Mouse (Mus musculus): Measurements from ENCODE around the gene Mtor.

The Mtor gene

DNA sequence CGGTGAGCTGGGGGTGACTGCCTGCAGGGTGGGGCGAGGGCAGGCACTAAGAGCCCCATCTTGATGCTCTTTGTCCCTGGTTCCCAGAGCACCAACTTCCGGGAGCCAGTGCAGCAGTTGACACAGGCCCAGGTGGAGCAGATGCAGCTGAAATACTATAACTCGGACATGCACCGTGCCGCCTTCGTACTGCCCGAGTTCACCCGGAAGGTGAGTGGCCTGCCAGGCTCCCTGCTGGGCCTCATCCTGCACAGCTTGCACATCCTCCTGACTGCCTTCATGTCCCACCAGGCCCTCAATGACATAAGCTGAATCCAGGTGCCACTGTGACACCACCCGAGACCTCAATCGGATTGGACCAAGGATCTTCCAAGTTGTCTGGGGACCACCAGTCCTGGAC is 145.6 kb downstream of the Mtor start:
- DNase-seq (ENCODE audit: low read depth, low spot score) = no peak

DNA sequence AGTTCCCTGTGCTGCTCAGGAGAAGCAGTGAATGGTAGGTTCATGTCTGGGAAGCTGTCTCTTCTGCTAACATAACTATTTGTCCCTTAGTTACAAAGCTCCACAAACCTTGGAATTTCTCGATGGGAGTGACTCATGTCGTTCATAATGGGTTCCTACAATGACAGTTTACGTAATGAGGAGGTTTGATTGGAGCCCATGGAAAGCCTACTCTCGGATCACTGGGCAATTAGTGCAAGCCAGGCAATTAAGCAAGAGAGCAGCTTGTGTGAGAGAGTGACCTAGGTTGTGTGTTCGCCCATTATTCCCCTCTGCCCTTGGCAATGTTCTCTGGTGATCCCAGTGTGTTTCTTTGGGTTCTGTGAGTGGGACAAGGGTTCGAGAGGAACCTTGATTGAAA is 147.5 kb downstream of the Mtor start:
- DNase-seq (ENCODE audit: low read depth, low spot score) = no peak

DNA sequence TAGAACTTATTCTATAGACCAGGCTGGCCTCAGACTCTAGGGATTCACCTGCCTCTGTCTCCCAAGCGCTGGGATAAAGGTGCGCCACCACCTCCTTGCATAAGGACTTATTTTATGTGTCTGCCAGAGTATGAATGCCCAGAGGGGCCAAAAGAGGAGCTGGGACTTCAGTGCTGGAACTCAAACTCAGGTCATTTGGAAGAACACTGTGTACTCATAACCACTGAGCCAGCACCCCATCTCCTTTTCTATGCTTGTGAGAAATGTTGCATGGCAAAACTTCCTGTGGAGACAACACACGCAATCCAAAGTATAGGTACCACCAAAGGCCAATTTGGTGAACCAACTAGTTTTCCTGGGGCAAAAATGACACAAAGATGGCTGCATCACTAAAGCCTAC is 148.3 kb downstream of the Mtor start:
- DNase-seq (ENCODE audit: low read depth, low spot score) = no peak

DNA sequence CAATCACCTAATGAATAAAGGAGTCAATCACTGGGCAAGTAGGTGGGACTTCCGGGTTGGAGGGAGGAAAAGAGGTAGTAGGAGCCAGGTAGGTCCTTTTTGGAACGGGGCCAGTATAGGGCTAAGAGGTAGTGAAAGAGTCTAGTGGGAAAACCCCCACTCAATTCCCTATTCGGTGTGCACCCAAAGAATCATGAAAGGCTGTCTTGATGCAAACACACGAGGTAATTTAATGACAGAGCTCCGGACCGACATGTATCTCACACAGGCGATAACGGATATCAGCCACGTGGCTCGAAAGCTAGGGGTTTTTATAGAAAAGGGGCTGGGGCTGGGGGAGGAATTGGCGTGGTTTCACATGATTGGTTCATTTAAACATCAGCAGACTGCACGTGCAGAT is 150.4 kb downstream of the Mtor start:
- no peak for DNase-seq (ENCODE audit: low read depth, low spot score)

- DNase-seq (ENCODE audit: low read depth, low spot score) = no peak
These were observed 151.9 kb downstream of the Mtor start for GRCm38 (mm10) chr4:148600316-148600715.

GRCm38 (mm10) chr4:148601871-148602270 is 153.5 kb downstream of the Mtor start:
- no peak for DNase-seq (ENCODE audit: low read depth, low spot score)

GRCm38 (mm10) chr4:148602357-148603120 is 154.1 kb downstream of the Mtor start, which contains the start of gene Masp2:
TSS of gene Masp2 (plus strand) at chr4:148602554.
- DNase-seq (ENCODE audit: low read depth, low spot score) = no peak

DNA sequence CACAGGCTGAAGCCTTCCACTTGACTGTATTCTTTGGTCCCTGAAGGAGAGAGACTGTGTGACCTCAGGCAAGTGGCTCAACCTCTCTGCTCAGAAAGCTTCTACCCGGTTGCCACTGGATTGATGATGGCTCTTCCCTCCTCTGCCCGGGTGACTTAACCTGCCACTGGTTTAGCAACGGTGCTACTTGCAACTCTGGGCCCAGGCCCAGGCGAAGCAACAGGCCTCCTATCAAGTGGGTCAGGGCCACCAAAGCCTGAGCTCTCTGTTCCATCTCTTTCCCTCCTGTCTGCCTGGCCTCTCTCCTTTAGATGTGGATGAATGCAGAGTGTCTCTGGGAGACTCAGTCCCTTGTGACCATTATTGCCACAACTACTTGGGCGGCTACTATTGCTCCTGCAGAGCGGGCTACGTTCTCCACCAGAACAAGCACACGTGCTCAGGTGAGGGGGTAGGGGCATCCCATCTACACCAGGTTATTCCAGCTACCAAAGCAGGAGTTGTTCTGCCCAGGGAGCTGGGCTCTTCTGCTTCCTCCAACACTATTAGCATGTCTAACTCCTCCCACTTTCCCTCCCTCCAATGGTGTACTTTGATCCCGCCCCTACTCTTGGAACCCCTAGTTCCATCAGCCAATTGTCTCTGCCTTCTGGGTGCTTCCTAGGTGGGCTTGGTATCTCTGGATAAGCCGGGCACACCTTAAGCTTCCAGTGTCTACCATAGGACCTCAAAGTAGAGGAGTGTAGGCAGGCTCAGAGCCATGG is 155.1 kb downstream of the Mtor start:
- DNase-seq (ENCODE audit: low read depth, low spot score) = no peak

GRCm38 (mm10) chr4:148604141-148604540 is 155.7 kb downstream of the Mtor start:
- DNase-seq (ENCODE audit: low read depth, low spot score) = peak; percentile 80

DNA sequence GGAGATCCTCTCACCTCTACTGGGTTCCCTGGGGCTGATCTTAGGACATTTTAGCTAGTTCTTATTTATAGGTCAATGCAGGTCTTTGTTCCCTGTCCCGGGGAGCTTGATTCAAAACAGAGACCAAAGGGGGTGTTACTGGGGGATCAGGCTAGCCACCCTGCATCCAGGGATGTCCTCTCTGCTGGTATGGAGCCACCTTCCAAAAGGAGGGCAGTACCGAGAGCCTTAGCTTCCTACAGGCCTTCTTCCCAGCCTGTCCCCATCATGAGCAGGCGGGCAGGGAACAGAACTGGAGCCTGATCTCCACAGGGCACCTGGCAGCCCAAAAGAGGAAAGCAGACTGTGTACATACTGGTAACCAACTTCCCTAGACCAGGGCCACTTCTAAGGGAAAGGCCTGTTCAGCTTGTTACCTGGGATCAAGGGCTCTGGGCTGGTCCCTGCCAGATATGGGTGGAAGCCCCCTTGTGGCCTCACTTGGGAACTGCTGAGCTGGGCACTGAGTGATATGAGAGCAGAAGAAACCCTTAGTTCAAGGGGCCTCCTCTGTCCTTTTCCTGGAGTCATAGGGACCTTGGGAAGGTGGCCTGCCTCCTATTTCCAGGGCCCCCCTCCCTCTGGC is 156.2 kb downstream of the Mtor start:
- DNase-seq (ENCODE audit: low read depth, low spot score) = no peak
